Mouse (Mus musculus) embryonic fibroblast, embryonic 13.5 days (primary cell): ENCODE measurements around the gene Olfr877.

Experiments used
- CTCF ChIP-seq: IDR thresholded peaks from 2 replicates; pipeline ENCODE4 v1.5.1; 2011; ENCODE audit warnings: mild to moderate bottlenecking, control low read depth, low read length, moderate library complexity, borderline replicate concordance; ENCODE audit not compliant: insufficient read depth
- POLR2A ChIP-seq: IDR thresholded peaks from 2 replicates; pipeline ENCODE4 v1.6.1; 2011; ENCODE audit warnings: low read depth, mild to moderate bottlenecking, control low read depth, low read length, moderate library complexity

DNA sequence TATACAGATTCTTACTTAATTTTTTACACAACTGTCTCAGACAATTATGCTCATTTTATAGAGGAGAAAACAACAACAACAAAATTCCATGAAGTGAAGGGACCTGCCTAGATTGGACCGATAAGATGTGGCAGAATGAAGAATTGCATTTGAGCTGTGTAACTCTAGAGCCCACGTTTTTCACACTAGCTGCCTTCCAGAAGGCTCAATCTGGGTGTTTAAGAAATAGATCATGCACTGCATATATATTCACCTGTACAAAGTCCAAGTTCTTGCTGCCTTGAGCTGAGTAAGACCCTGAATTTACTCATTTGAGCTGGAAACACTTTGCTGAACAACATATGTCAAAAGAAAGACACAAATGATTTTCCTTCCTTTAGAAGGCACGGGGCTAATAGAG lies 51.5 kb downstream of the Olfr877 start:
- no peak for TF ChIP-seq CTCF
- TF ChIP-seq POLR2A: no peak
